Mouse (Mus musculus) CD4-positive, CD25-positive, alpha-beta regulatory T cell, adult 2 months (primary cell): Measurements from ENCODE around the gene Cldn5.
A peak's percentile ranks its signal among the peaks of the same experiment; 100 is the strongest.

Experiments used
- DNase-seq: peaks from one replicate; pipeline ENCODE4 v3.0.0-alpha.2; 2012; ENCODE audit warnings: low read depth, low spot score

Gene Cldn5

GRCm38 (mm10) chr16:18785485-18785884 lies 8.8 kb downstream of the Cldn5 start:
- no peak for DNase-seq

GRCm38 (mm10) chr16:18786652-18787051 lies 10.0 kb downstream of the Cldn5 start:
- DNase-seq = no peak

GRCm38 (mm10) chr16:18788627-18789406 lies 12.2 kb downstream of the Cldn5 start:
- DNase-seq = no peak

GRCm38 (mm10) chr16:18795223-18795899 lies 18.7 kb downstream of the Cldn5 start:
- no peak for DNase-seq

- DNase-seq = no peak
Observed at GRCm38 (mm10) chr16:18796645-18797044, 20.0 kb downstream of the Cldn5 start.

- no peak for DNase-seq
Observed at GRCm38 (mm10) chr16:18798151-18798550, 21.5 kb downstream of the Cldn5 start.

GRCm38 (mm10) chr16:18798841-18799240 lies 22.2 kb downstream of the Cldn5 start:
- DNase-seq = peak; percentile 23

- no peak for DNase-seq
Observed at GRCm38 (mm10) chr16:18805746-18806145, 29.1 kb downstream of the Cldn5 start.

GRCm38 (mm10) chr16:18809001-18809400 lies 32.4 kb downstream of the Cldn5 start:
- DNase-seq = no peak

- no peak for DNase-seq
Observed at GRCm38 (mm10) chr16:18811032-18811431, 34.4 kb downstream of the Cldn5 start.

- peak; percentile 94 for DNase-seq
Observed at GRCm38 (mm10) chr16:18811468-18812384, 35.1 kb downstream of the Cldn5 start, which contains the start of the genes Ufd1 and Cdc45. Gene Ufd1, plus strand, starts transcription at chr16:18811779. Gene Cdc45, minus strand, starts transcription at chr16:18811987.

- DNase-seq = no peak
Observed at GRCm38 (mm10) chr16:18812385-18812910, 35.8 kb downstream of the Cldn5 start.

GRCm38 (mm10) chr16:18822356-18822755 lies 45.7 kb downstream of the Cldn5 start:
- no peak for DNase-seq

GRCm38 (mm10) chr16:18822925-18823324 lies 46.3 kb downstream of the Cldn5 start:
- DNase-seq = no peak
